Mouse (Mus musculus): ENCODE data around the gene Ldb1.

- TF ChIP-seq CTCF (IDR thresholded peaks at IDR 0.05; ENCODE audit: borderline replicate concordance, control insufficient read depth, extremely low read depth, insufficient read depth, low read length, poor library complexity), result no peak
- TF ChIP-seq POLR2A (IDR thresholded peaks at IDR 0.05; ENCODE audit: control insufficient read depth, extremely low read depth, insufficient read depth, low read length, poor library complexity), result no peak
Observed at GRCm38 (mm10) chr19:46091641-46092040, 46.6 kb upstream of the Ldb1 start.

Measured in thymus, adult 2 months (tissue).